Mouse (Mus musculus): ENCODE data around the gene Gm49359. TPM values are rescaled to one million over a fixed set of nuclear protein-coding genes. Genes with fewer than 3 reads are reported as not detected.
"Not testable (repeated sequence)": the region's sequence is repeated elsewhere in the genome, so short reads cannot be mapped to it uniquely, and the experiment has no call there.

The Gm49359 gene
- polyA plus RNA-seq (2012; rRNA removed) = 1.6 TPM in 2 replicates

DNA sequence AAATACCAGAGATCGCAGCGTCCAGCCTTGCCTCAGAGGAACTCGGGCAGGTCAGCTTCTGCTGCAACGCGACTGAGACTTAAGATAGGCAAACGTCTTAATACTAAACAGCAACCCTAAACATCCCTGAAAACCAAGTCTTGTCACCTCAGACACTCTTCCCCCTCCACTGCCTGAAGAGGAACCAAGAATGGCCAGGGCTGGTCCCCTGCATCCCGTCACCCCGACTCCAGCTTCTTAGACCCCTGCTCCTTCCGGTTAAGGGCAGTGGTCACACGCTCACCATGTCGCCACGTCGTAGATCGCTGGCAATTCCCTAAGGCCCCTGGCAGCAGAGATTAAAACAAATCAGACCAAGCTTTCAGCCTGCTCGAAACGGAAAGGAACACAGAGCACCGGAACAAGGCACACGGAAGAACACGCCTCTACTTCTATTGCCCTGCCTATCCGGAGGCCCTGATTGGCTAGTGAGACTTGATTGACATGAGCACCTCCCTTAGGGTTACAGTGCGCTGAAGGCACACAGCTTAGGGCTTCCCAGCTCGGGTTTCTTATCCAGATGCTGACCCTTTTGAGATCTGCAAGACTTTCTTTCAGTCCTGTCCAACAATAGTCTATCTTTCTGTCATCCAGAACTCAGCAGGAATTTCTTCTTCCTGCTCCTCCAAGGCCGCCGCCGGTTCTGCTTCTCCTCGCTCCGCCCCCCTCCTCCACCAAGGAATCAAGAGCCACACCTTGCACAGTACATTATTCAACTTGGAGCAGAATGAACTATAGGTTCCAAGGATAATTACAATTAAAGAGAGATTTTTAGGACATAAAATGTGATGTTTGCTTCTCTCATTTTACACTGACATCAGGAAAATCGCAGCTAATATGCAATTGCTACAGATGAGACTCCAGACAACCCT is at the start of gene Gm49359:
Gene Gm49359 (minus strand): TSS at position 409 of the 911 bp plus-strand sequence.
- peak; percentile 69 for DNase-seq (ENCODE audit: low read depth)

DNA sequence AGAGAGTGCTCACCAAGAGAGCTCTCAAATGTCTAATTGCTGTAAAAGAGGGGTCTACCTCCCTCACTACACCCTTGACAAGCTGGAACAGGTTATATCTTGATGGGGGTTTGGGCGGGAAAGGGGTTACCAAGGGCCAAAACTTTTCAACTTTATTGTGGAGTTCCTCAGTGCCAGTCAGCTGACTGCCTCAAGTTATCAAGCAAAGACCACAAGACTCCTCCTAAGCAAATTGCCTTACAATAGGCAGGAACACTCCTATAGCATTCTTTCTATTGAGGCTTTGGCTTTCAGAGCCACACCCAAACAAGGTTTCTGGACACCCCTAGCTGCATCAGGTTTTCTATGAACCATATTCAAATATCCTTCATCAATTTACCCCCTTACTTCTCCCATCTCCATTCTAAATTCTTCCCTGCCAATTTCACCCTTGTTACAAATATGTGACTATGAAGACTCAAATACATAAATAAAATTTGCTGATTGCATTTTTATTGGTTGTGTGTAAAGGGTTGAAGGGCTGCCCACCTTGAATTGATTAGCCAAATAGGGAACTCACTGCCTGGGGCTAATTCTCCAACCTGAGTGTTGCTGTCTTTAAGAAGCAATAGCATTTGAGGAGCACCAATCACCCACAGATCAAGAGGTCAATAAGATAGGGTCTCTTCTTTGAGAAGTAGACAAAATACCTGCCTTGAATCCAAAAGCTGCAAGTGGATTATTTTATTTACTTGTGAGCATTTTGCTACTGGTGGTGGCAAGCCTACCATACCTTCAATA is 44.2 kb upstream of the Gm49359 start:
- not testable (repeated sequence) for DNase-seq (ENCODE audit: low read depth)

DNA sequence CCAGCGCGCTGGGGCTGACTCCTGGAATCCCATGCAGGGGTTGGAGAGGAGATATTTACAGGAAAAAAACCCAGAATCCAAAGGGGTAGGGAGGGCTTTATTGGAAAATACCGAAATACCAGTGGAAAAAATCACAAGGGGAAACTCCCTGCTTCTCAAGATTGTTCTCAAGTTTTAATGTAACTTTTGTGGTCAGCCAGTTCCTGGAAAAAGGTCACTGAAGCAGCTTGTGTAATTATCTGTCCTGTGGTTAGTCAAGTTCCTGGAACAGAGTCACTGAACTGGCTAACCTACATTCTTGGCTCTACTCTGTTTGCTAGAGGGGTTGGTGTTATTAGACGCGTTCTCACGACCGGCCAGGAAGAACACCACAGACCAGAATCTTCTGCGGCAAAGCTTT is 6.0 kb upstream of the Gm49359 start:
- not testable (repeated sequence) for DNase-seq (ENCODE audit: low read depth)

- DNase-seq (ENCODE audit: low read depth) = not testable (repeated sequence)
Observed at GRCm38 (mm10) chr13:62469947-62470346, 3.3 kb upstream of the Gm49359 start.

Other genes starting within 250 kb of the Gm49359 start
- 0.19 and 0.28 TPM in 2 replicates for gene Gm3604, start 83.7 kb downstream of the Gm49359 start, polyA plus RNA-seq (2012; rRNA removed)
- gene Zfp935, start 91.7 kb upstream of the Gm49359 start, polyA plus RNA-seq (2012; rRNA removed) = not detected in 2 replicates
- gene Zfp934, start 104.4 kb upstream of the Gm49359 start, polyA plus RNA-seq (2012; rRNA removed) = 1.3 and 1.9 TPM in 2 replicates
- 0.16 and 0.62 TPM in 2 replicates for gene 6720489N17Rik, start 157.3 kb upstream of the Gm49359 start, polyA plus RNA-seq (2012; rRNA removed)

Measured in gonadal fat pad, adult 2 months (tissue).